Mouse (Mus musculus) embryonic facial prominence, embryonic 10.5 days (tissue): ENCODE results near the gene Cog4. TPM values are rescaled to one million over a fixed set of nuclear protein-coding genes. Genes with fewer than 3 reads are reported as not detected.

ENCODE experiments used
- DNase-seq: peaks from one replicate; pipeline ENCODE4 v3.0.0-alpha.2; 2017; ENCODE audit warnings: low spot score
- H3K27ac ChIP-seq: fragments of 300-500 bp; sonication (generic); replicated peaks from 2 replicates; pipeline ENCODE4 v1.5.1; 2016; ENCODE audit warnings: mild to moderate bottlenecking
- H3K27me3 ChIP-seq: fragments of 300-500 bp; sonication (generic); replicated peaks from 2 replicates; pipeline ENCODE4 v1.6.1; 2016; ENCODE audit warnings: low read depth, mild to moderate bottlenecking; ENCODE audit not compliant: poor library complexity, severe bottlenecking
- H3K36me3 ChIP-seq: fragments of 300-500 bp; sonication (generic); replicated peaks from 2 replicates; pipeline ENCODE4 v1.6.1; 2016; ENCODE audit warnings: mild to moderate bottlenecking, moderate library complexity
- H3K4me1 ChIP-seq: fragments of 300-500 bp; sonication (generic); 2 replicates; pipeline ENCODE4 v1.6.1; 2016
- H3K4me3 ChIP-seq: fragments of 300-500 bp; sonication (generic); 2 replicates; pipeline ENCODE4 v1.5.1; 2016; ENCODE audit warnings: mild to moderate bottlenecking, moderate library complexity
- H3K9me3 ChIP-seq: fragments of 300-500 bp; sonication (generic); 2 replicates; pipeline ENCODE4 v1.6.1; 2016; ENCODE audit warnings: mild to moderate bottlenecking
- WGBS: fragments of 180-500 bp; shearing (Covaris S2); methylation state at CpG from one replicate; pipeline ENCODE4 v1.1.7; 2016; 5-methylcytosine and 5-hydroxymethylcytosine counted together
- polyA plus RNA-seq: library from polyadenylated mRNA; unstranded; fragments of >200 nt; fragmentation: Nextera tagmentation; extraction: Ambion mirVana; gene quantifications from 2 replicates; pipeline ENCODE4 v1.2.1, GENCODE M21; 2016

The Cog4 gene
- 77.2 and 83.5 TPM in 2 replicates for polyA plus RNA-seq

GRCm38 (mm10) chr8:110846405-110847170 is at the start of gene Cog4, which contains the start of gene Sf3b3:
Gene Cog4 (plus strand): TSS chr8:110846600.
Gene Sf3b3 (minus strand): TSS chr8:110846787.
- H3K36me3 ChIP-seq, result peaks cover 54% of the 10 kb centered on the region
- no peaks in the 10 kb centered on the region for H3K27me3 ChIP-seq
- WGBS, result under 1% methylated on average over 53 of the region's 53 CpGs
- peaks cover 24% of the 10 kb centered on the region for H3K4me1 ChIP-seq
- H3K9me3 ChIP-seq, result no peaks in the 10 kb centered on the region
- peak within 1 kb of the TSS; percentile 99 for H3K27ac ChIP-seq
- peak; percentile 87 for DNase-seq
- H3K4me3 ChIP-seq, result peak within 1 kb of the TSS; percentile 96

GRCm38 (mm10) chr8:110797086-110797485 is 49.3 kb upstream of the Cog4 start:
- Histone ChIP-seq H3K4me3 (no peak overlapping the region), H3K9me3 (no peaks in the 10 kb centered on the region), H3K27ac (no peak overlapping the region), H3K27me3 (no peaks in the 10 kb centered on the region), H3K36me3 (no peaks in the 10 kb centered on the region), H3K4me1 (peaks cover 8% of the 10 kb centered on the region; the same call in 1 of the 2 replicates)
- DNase-seq, result no peak
- 94% methylated on average over 8 of the region's 8 CpGs for WGBS

DNA sequence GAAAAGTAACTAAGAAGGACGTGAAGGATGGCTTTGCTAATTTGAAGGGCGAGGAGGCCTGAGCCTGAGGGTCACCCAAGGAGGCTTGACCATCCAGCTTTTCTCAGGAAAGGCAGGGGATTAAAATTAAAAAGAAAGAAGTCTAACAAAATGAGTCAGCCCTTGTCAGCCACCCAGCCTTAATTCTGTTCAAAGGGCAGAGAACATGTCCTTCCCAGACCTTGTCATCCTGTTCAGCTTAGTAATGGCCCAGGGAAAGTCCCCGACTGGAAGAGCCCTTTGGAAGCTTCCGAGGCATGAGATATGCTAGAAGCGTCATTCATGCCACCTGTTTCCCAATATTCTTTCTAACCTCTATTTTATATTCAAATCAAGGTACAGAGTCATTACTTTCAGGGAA is 43.4 kb upstream of the Cog4 start:
- Histone ChIP-seq H3K9me3 (no peaks in the 10 kb centered on the region), H3K27me3 (no peaks in the 10 kb centered on the region), H3K4me3 (no peak overlapping the region), H3K4me1 (peaks cover 5% of the 10 kb centered on the region), H3K27ac (no peak overlapping the region), H3K36me3 (no peaks in the 10 kb centered on the region)
- DNase-seq, result no peak
- 85% methylated on average over 5 of the region's 5 CpGs for WGBS

- peaks cover 10% of the 10 kb centered on the region for H3K4me1 ChIP-seq
- H3K9me3 ChIP-seq, result no peaks in the 10 kb centered on the region
- no peak overlapping the region for H3K4me3 ChIP-seq
- peaks cover 5% of the 10 kb centered on the region for H3K36me3 ChIP-seq
- DNase-seq, result no peak
- no peak overlapping the region for H3K27ac ChIP-seq
- WGBS, result 92% methylated on average over 9 of the region's 9 CpGs
- H3K27me3 ChIP-seq, result no peaks in the 10 kb centered on the region
Measured at GRCm38 (mm10) chr8:110803856-110804255, 42.5 kb upstream of the Cog4 start.

DNA sequence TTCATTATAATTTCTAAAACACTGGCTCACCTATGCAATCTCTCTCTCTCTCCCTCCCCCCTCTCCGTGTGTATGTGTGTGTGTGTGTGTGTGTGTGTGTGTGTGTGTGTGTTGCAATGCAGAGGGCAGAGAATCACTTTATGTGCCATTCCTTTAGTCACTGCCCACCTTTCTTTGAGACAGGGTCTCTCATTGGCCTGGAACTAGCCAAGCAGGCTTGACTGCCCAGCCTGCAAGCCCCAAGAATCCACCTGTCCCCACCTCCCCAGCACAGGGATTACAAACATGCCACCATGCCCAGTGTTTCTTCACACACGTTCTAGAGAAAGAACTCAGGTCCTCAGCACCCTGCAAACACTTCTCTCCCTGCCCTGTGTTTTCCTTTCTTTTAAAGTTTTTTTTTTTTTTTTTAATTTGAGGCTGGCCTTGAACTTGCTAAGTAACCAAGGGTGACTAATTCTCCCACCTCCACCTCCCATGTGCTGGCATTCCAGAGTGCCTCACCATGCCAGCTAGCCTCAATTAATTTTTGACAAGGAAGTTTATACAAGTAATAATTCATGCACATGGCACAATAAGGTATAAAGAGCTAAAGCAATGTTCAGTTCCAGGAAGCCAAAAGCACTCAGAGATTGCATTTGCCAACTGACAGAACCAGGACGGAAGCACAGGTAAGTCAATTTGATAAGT is 41.4 kb upstream of the Cog4 start:
- no peak for DNase-seq

DNA sequence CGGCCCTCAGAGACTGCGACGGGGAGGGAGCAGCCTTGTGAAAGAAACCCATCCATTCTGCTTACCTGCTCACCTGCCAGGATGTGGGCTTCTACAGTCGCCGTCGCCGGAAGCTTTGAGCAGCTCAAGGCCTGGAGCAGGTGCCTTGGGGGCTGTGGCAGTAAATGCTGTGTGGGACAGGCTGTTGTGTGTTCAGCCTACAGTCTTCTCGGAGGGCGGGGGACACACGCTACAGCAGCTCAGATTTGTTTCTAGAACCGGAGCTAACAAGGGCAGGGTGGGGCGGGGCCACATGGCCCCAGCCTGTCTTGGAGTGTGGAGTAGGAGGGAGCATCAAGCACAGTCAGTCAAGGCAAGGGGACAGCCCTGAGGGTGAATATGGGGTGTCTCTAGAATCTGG is 40.7 kb upstream of the Cog4 start, which contains the start of gene Il34:
Il34 (minus strand) TSS at position 256 of the 400 bp plus-strand sequence.
- no peak within 1 kb of the TSS for H3K4me3 ChIP-seq
- no peak for DNase-seq
- peaks cover 11% of the 10 kb centered on the region for H3K4me1 ChIP-seq
- 36% methylated on average over 12 of the region's 12 CpGs for WGBS
- H3K27me3 ChIP-seq, result no peaks in the 10 kb centered on the region
- peaks cover 24% of the 10 kb centered on the region for H3K36me3 ChIP-seq
- no peaks in the 10 kb centered on the region for H3K9me3 ChIP-seq
- H3K27ac ChIP-seq, result no peak within 1 kb of the TSS

More for the DNA sequence above, 41.4 kb upstream of the Cog4 start:
- H3K4me1 ChIP-seq, result peaks cover 11% of the 10 kb centered on the region
- no peaks in the 10 kb centered on the region for H3K27me3 ChIP-seq
- H3K4me3 ChIP-seq, result no peak overlapping the region
- H3K36me3 ChIP-seq, result peaks cover 17% of the 10 kb centered on the region
- no peak overlapping the region for H3K27ac ChIP-seq
- WGBS, result 63% methylated on average over 3 of the region's 3 CpGs
- no peaks in the 10 kb centered on the region for H3K9me3 ChIP-seq

GRCm38 (mm10) chr8:110806146-110806545 is 40.3 kb upstream of the Cog4 start:
- H3K36me3 ChIP-seq, result peaks cover 28% of the 10 kb centered on the region
- no peak overlapping the region for H3K4me3 ChIP-seq
- DNase-seq, result no peak
- 84% methylated on average over 1 of the region's 1 CpGs for WGBS
- H3K9me3 ChIP-seq, result no peaks in the 10 kb centered on the region
- H3K27me3 ChIP-seq, result no peaks in the 10 kb centered on the region
- peaks cover 11% of the 10 kb centered on the region for H3K4me1 ChIP-seq
- no peak overlapping the region for H3K27ac ChIP-seq

DNA sequence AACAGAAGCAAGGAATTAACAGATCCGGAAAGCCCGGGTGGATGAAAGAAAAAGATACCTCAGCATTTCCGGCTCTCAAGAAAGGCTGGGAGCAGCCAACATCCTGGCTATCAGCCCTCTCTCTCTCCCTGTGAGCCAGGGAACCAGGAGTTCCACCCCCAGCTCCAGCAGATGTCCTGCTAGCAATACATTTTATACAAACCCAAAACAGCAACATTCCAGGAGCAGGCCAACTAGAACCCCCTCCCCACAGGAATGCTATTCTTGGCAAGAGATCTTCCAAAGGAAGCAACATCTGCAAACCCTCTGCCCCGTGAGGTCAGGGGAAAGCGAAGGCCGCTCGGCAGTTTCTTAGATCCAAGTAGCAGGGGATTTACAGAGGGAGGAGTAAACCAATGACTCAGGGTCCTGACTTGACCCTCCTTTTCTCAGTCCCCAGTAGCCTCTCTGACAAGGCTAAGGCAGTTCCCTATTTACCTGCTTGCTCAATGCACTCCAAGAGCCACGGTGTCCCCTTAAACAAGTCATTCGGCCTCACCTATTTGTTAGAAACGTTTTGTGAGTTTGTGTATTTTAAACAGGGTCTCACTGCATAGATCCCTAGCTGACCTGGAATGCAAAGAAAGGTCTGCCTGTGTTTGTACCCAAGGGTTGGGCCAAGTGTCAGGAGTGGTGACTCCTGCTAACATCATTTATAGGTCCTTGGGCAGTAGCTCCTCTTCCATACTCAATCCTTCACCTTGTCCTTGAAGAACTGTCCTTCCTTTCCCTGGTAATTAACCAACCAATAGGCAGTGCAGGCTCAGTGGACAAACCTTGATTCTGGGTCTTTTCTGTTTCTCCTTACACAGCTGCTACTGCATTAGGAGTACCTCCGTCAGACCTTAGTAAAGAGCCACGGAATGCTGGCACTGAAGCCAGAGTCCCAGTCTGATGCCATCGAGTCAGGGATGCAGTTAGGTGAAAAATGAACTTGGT is 37.6 kb upstream of the Cog4 start:
- Histone ChIP-seq H3K4me3 (no peak overlapping the region), H3K27ac (no peak overlapping the region), H3K9me3 (no peaks in the 10 kb centered on the region), H3K27me3 (no peaks in the 10 kb centered on the region), H3K4me1 (peaks cover 11% of the 10 kb centered on the region), H3K36me3 (peaks cover 55% of the 10 kb centered on the region)
- WGBS, result 61% methylated on average over 13 of the region's 13 CpGs
- DNase-seq, result peak; percentile 34

- Histone ChIP-seq H3K36me3 (peaks cover 65% of the 10 kb centered on the region), H3K4me1 (peaks cover 11% of the 10 kb centered on the region), H3K27me3 (no peaks in the 10 kb centered on the region), H3K4me3 (no peak overlapping the region), H3K9me3 (no peaks in the 10 kb centered on the region), H3K27ac (no peak overlapping the region)
- no peak for DNase-seq
- WGBS, result 71% methylated on average over 2 of the region's 2 CpGs
Measured at GRCm38 (mm10) chr8:110809831-110810230, 36.6 kb upstream of the Cog4 start.

GRCm38 (mm10) chr8:110810481-110811065 is 35.8 kb upstream of the Cog4 start:
- no peaks in the 10 kb centered on the region for H3K27me3 ChIP-seq
- no peak for DNase-seq
- peaks cover 10% of the 10 kb centered on the region for H3K4me1 ChIP-seq
- WGBS, result 92% methylated on average over 7 of the region's 7 CpGs
- peaks cover 73% of the 10 kb centered on the region for H3K36me3 ChIP-seq
- no peak overlapping the region for H3K4me3 ChIP-seq
- H3K27ac ChIP-seq, result no peak overlapping the region
- no peaks in the 10 kb centered on the region for H3K9me3 ChIP-seq

DNA sequence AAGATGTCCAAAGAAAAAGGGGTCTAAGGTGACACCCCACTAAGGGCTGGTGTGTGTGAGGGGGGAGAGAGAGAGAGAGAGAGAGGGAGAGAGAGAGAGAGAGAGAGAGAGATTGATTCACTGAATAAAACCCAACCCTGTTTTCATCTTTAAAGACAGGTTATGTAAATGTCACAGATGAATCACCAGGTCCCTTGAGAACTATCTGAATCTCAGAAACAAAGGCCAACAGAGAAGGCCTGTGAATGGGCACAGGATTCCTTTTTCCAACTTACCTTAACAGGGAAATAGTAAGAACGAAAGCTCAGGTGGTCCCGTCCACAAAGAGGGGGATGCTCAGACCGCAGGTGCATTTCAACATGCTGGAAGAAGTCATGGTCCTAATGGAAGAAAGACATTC is 35.3 kb upstream of the Cog4 start:
- Histone ChIP-seq H3K27ac (no peak overlapping the region), H3K4me3 (no peak overlapping the region), H3K27me3 (no peaks in the 10 kb centered on the region), H3K9me3 (no peaks in the 10 kb centered on the region), H3K4me1 (0 out of 2 replicates have a peak, but pooled peaks cover 6% of the 10 kb centered on the region), H3K36me3 (peaks cover 78% of the 10 kb centered on the region)
- no peak for DNase-seq
- 94% methylated on average over 3 of the region's 3 CpGs for WGBS

GRCm38 (mm10) chr8:110811793-110812192 is 34.6 kb upstream of the Cog4 start:
- Histone ChIP-seq H3K4me1 (0 out of 2 replicates have a peak, but pooled peaks cover 6% of the 10 kb centered on the region), H3K9me3 (no peaks in the 10 kb centered on the region), H3K4me3 (no peak overlapping the region), H3K27ac (no peak overlapping the region), H3K27me3 (no peaks in the 10 kb centered on the region), H3K36me3 (peaks cover 85% of the 10 kb centered on the region)
- no peak for DNase-seq
- 93% methylated on average over 7 of the region's 7 CpGs for WGBS
